Mouse (Mus musculus) heart, postnatal 25 days (tissue): Measurements from ENCODE around the gene Zkscan14. TPM values are rescaled to one million over a fixed set of nuclear protein-coding genes. Genes with fewer than 3 reads are reported as not detected.
"Not testable (repeated sequence)": the region's sequence is repeated elsewhere in the genome, so short reads cannot be mapped to it uniquely, and the experiment has no call there.

Source experiments
- DNase-seq: peaks from one replicate; pipeline ENCODE4 v3.0.0; 2022; ENCODE audit warnings: low spot score
- intact Hi-C: fragments of 180-260 bp; cut with DNase I; formaldehyde crosslinking; loops from one replicate; pipeline ENCODE4 v1.15.1; 2025
- total RNA-seq, 2 experiments: library from RNA; stranded (reverse); gene quantifications; 2 replicates each; pipeline ENCODE4 v1.2.3; 2021

The Zkscan14 gene
- total RNA-seq = 1 to 10 TPM; 6.2 to 7.2 TPM

GRCm38 (mm10) chr5:145201321-145201991, at the start of gene Zkscan14:
Gene Zkscan14, minus strand, starts transcription at chr5:145201868.
- intact Hi-C loops = no loop called here
- peak; percentile 54 for DNase-seq

DNA sequence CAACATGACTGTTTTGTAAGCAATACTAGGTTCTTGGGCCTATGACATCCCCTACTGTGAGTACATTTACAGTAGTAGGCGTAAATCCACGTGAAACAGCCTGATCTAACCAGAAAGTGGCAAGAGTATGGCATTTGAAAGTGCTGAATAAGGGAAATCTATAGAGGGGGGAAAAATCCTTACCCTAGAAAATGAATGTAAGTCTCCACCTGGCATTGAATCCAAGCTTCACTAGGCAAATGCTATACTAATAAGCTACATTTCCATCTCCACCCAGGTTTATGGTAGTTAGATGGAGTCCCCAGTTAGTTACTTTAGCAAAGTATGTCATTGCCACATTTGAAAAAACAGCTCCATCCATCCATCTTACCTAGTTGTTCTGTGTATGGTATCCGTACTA, 47.9 kb upstream of the Zkscan14 start:
- intact Hi-C loops = no loop called here
- no peak for DNase-seq

DNA sequence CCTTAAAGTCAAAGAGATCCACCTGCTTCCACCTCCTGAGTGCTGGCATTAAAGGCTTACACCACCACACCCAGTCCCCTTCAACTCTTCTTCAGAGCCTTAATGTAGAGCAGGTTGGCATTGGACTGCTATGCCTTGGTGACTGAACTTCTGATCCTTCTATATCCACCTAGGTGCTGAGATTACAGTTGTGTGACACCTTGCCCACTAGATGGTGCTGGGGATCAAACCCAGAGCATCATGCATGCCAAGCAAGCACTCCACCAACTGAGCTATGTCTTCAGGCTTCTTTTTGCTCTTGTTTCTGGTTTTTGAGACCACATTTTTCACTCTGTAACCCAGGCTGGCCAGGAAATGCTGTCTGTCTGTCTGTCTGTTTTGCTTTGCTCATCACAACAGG, 33.0 kb upstream of the Zkscan14 start:
- no peak for DNase-seq
- intact Hi-C loops = loop anchor here (5.0 kb wide), 2 partner anchors 42 to 48 kb away; partner anchors contain the start of genes Atp5j2 and Zscan25

- intact Hi-C loops = loop anchor here (5.0 kb wide), 2 partner anchors 40 to 50 kb away; partner anchors contain the start of genes Atp5j2 and Zscan25
- DNase-seq = no peak
Observed at GRCm38 (mm10) chr5:145231893-145232411, 30.3 kb upstream of the Zkscan14 start.

- DNase-seq = peak; percentile 98
- intact Hi-C loops = loop anchor here (5.0 kb wide), 2 partner anchors 39 to 51 kb away; partner anchors contain the start of genes Atp5j2 and Zscan25
Observed at GRCm38 (mm10) chr5:145231367-145231871, 29.8 kb upstream of the Zkscan14 start, which contains the start of gene Zfp655. Gene Zfp655, plus strand, starts transcription at chr5:145231715.

GRCm38 (mm10) chr5:145230641-145231040, 29.0 kb upstream of the Zkscan14 start:
- DNase-seq = no peak
- intact Hi-C loops = loop anchor here (5.0 kb wide), 2 partner anchors 38 to 52 kb away; partner anchors contain the start of genes Atp5j2 and Zscan25

- intact Hi-C loops = loop anchor here (2.0 kb wide), 1 partner anchor 24 kb away; the partner anchor contains the start of gene Zkscan5
- not testable (repeated sequence) for DNase-seq
Observed at GRCm38 (mm10) chr5:145229283-145229682, 27.6 kb upstream of the Zkscan14 start.

DNA sequence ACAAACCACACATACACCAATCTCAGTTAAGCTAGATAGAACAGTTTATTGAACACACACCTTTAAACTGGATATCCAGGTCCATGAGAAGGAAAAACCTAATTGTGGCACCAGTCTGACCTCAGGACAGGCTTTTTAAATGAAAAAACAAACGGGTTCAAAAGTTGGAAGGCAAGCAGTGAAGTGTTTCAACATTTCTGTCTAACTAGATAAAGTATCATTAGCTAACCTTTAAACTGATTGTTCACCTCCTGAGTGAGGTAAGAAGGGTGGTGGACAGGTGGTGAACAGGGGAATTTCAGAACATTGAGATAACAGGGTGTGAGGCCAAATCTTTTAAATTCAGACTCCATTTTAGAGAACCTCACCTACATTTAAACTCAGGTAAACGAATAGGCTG, 24.8 kb upstream of the Zkscan14 start:
- no peak for DNase-seq
- intact Hi-C loops = no loop called here

GRCm38 (mm10) chr5:145223395-145223794, 21.7 kb upstream of the Zkscan14 start:
- no peak for DNase-seq
- intact Hi-C loops = no loop called here

DNA sequence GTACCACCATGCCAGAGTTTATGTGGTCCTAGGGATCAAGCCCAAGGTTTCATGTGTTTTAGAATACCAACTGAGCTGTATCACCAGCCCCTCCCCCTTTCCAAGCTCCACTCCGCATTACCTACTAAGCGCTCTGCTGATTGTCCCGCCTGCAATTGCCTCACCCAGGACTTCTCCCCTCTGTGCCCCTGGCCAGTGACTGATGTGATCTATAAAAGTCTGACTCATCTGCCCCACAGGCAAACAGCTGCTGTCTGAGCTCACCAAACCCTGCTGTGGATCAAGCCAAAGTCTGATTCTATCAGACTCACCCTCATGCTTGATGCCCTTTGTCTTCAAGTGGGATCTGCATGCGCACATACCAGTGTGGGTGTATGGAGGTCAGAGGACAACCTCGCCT, 21.2 kb upstream of the Zkscan14 start:
- intact Hi-C loops = no loop called here
- DNase-seq = no peak

- DNase-seq = no peak
- intact Hi-C loops = no loop called here
Observed at GRCm38 (mm10) chr5:145219981-145220380, 18.3 kb upstream of the Zkscan14 start.

- DNase-seq = no peak
- intact Hi-C loops = no loop called here
Observed at GRCm38 (mm10) chr5:145218671-145219070, 17.0 kb upstream of the Zkscan14 start.

- DNase-seq = no peak
- intact Hi-C loops = no loop called here
Observed at GRCm38 (mm10) chr5:145218206-145218605, 16.5 kb upstream of the Zkscan14 start.

GRCm38 (mm10) chr5:145217746-145218145, 16.1 kb upstream of the Zkscan14 start:
- intact Hi-C loops = no loop called here
- no peak for DNase-seq

DNA sequence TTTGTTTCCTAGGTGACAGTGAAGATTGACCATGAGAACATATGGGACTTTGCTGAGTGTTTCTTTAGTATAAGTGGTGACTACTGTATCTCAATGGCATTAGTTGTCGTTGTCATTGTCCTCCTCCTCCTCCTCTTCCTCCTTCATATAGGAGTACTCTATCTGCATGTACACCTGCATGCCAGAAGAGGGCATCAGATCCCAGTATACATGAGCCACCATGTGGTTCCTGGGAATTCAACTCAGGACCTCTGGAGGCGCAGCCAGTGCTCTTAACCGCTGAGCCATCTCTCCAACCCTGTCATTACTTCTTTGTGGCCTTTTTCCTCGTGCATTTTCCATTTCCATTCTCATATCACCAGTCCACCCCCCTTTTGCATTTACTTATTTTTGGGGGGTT, 13.0 kb upstream of the Zkscan14 start:
- DNase-seq = no peak
- intact Hi-C loops = no loop called here

GRCm38 (mm10) chr5:145213505-145213904, 11.8 kb upstream of the Zkscan14 start:
- DNase-seq = no peak
- intact Hi-C loops = no loop called here

DNA sequence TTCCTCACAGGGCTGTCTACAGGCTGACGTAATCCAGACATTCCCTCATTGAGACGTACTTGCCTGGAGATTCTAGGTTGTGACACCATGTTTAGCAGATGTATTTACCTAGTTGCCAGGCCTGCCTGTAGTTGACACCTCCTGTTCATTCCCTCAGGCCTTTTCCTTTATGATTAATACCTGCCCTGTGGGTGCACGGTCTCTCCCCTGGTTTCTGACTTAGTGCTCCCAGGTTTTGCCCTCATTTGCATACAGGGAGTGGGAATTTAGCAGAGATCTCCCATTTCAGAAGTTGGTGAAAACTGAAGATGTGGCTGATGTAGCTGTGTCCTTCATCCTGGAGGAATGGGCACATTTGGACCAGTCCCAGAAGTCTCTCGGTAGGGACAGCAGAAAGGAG, 10.5 kb upstream of the Zkscan14 start:
- DNase-seq = no peak
- intact Hi-C loops = no loop called here

- intact Hi-C loops = no loop called here
- no peak for DNase-seq
Observed at GRCm38 (mm10) chr5:145211340-145211739, 9.7 kb upstream of the Zkscan14 start.

DNA sequence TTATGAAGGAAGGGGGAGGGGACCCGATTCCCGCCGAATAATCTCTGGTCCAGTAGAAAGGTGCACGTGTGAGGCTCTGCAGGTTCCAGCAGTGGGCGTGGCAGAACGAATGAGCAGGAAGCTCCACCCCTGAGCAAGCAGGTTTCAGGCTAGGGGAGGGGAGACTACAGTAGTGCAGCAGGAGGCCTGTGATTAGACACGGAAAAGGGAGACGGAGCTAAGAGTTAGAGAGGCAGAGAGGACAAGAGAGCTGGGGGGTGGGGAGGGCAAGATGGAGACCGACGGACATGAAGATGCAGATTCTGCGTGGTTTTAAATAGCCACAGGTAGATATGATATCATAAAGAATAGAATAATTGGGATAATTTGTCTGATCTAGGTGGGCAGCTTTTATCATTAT, 6.7 kb upstream of the Zkscan14 start:
- DNase-seq, intact Hi-C loops: not testable (repeated sequence)

DNA sequence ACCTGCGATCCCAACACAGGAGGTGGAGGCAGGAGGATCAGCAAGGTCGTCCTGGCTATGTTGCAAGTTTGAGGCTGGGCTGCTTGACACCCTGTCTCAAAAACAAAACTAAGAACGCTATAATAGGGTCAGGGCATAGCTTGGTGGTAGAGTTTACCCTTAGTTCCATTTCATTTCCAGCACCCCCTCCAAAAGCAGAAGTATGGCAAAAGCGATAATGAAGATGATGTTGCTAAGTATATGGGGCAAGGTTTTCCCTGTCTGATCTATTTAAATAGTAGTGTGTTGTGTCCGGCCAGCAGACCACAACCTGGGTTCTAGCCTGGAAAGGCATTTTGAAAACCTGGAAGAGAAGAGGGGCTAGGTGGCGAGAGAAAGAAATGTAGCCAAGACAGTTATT, 6.3 kb upstream of the Zkscan14 start:
- intact Hi-C loops = no loop called here
- no peak for DNase-seq

GRCm38 (mm10) chr5:145207385-145207784, 5.7 kb upstream of the Zkscan14 start:
- no peak for DNase-seq
- intact Hi-C loops = no loop called here
